In genomic region chr9:72955546-72955945, GRCm38 (mm10) we compare ENCODE assay signal across 1 mouse cellular context.
TF ChIP-seq lines count a peak whose summit lies in the region.

No protein-coding gene starts in this region.

TF ChIP-seq in CH12.LX, 34 proteins besides CTCF, POLR2A, EP300 and RAD21:
- no peak for TF ChIP-seq ZC3H11A (IDR thresholded peaks at IDR 0.05; ENCODE audit: low read depth, low read length)
- TF ChIP-seq NRF1 (IDR thresholded peaks at IDR 0.05; ENCODE audit: low read depth, low read length) = no peak
- TF ChIP-seq HCFC1 (IDR thresholded peaks at IDR 0.05; ENCODE audit: low read depth, low read length) = 0 out of 2 replicates have a peak, but pooled peaks have one; percentile 16
- TF ChIP-seq USF2 (conservative IDR thresholded peaks at IDR 0.05; ENCODE audit: low read depth, low read length) = no peak
- no peak for TF ChIP-seq SIN3A (IDR thresholded peaks at IDR 0.05; ENCODE audit: low read length)
- peak; percentile 62 for TF ChIP-seq SMC3 (IDR thresholded peaks at IDR 0.05; ENCODE audit: low read depth, low read length)
- TF ChIP-seq MAZ (IDR thresholded peaks at IDR 0.05; ENCODE audit: low read depth, low read length) = no peak
- no peak for TF ChIP-seq BHLHE40 (IDR thresholded peaks at IDR 0.05; ENCODE audit: low read depth, low read length)
- TF ChIP-seq ZNF384 (IDR thresholded peaks at IDR 0.05; ENCODE audit: low read depth, low read length) = peak; percentile 51; the same call in 1 of the 2 replicates
